Mouse (Mus musculus): ENCODE measurements around the gene Lpin3. TPM values are rescaled to one million over a fixed set of nuclear protein-coding genes. Genes with fewer than 3 reads are reported as not detected.

Lpin3 gene
- 0.22 and 0.24 TPM in 2 replicates for polyA plus RNA-seq (2014; fragmentation: Nextera tagmentation; extraction: Ambion mirVana)

GRCm38 (mm10) chr2:160880453-160881195, at the start of gene Lpin3:
Gene Lpin3, plus strand, starts transcription at chr2:160880670.
- no peaks in the 10 kb centered on the region for H3K36me3 ChIP-seq (ENCODE audit: control insufficient read depth, insufficient read depth, low read length)
- no peaks in the 10 kb centered on the region for H3K27me3 ChIP-seq (ENCODE audit: control insufficient read depth, insufficient read depth, low read length)
- H3K4me1 ChIP-seq (replicated peaks; ENCODE audit: control insufficient read depth, insufficient read depth, low read length), result no peaks in the 10 kb centered on the region
- no peak within 1 kb of the TSS for H3K9ac ChIP-seq (ENCODE audit: low read depth, low read length)
- ATAC-seq (ENCODE audit: low FRiP score), result no peak
- whole genome bisulfite sequencing, result 82% methylated on average over 13 of the region's 13 CpGs
- no peak for DNase-seq (ENCODE audit: low spot score)
- H3K4me2 ChIP-seq (replicated peaks; ENCODE audit: low read depth, low read length), result no peak within 1 kb of the TSS
- H3K4me3 ChIP-seq (ENCODE audit: low read depth, low read length), result no peak within 1 kb of the TSS
- no peaks in the 10 kb centered on the region for H3K9me3 ChIP-seq (ENCODE audit: control insufficient read depth, low read length)
- H3K27ac ChIP-seq (ENCODE audit: low read depth, low read length), result no peak within 1 kb of the TSS

DNA sequence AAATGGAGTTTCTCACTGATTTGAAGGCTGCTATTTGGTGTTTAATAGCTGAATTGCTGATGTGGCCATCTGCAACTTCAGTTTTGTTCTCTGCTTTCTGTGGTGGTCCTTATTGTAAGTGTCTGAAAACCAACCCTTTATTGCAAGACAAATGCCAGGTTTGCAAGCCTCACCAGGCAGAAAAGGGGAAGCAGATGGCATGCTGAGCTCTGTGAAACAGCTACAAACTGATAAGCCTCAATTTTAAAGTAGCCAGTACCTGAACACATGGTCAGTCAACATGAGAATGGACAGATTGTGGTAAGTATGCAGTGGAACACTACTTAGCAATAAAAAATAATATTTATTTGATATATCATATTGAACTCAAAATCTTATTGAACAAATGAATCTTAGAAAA, 39.6 kb upstream of the Lpin3 start:
- no peak overlapping the region for H3K4me2 ChIP-seq (replicated peaks; ENCODE audit: low read depth, low read length)
- ATAC-seq (ENCODE audit: low FRiP score), result no peak
- DNase-seq (ENCODE audit: low spot score), result no peak

DNA sequence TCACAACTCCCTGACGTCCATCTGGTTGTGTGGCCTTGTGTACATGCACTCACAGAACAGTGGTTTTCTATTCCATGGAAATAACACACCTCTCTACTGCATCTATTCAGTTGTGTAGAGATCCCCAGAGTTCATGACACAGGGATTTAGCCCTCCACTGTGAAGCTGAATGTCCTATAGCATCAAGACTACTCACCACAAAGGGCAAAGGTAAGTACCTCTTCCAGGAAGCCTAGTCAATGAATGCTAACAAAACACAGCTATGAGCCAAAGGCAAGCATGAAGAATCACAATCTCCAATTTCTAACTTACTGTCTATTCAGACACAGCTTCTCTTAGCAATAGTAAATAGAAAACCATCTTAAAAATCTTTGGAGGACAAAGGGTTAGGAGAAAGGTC, 32.8 kb upstream of the Lpin3 start:
- ATAC-seq (ENCODE audit: low FRiP score) (no peak), DNase-seq (ENCODE audit: low spot score) (no peak)
- Histone ChIP-seq H3K4me1 (replicated peaks; ENCODE audit: control insufficient read depth, insufficient read depth, low read length) (no peaks in the 10 kb centered on the region), H3K36me3 (ENCODE audit: control insufficient read depth, insufficient read depth, low read length) (no peaks in the 10 kb centered on the region), H3K4me2 (replicated peaks; ENCODE audit: low read depth, low read length) (no peak overlapping the region), H3K9me3 (ENCODE audit: control insufficient read depth, low read length) (no peaks in the 10 kb centered on the region), H3K27ac (ENCODE audit: low read depth, low read length) (no peak overlapping the region), H3K4me3 (ENCODE audit: low read depth, low read length) (no peak overlapping the region), H3K9ac (ENCODE audit: low read depth, low read length) (no peak overlapping the region), H3K27me3 (ENCODE audit: control insufficient read depth, insufficient read depth, low read length) (no peaks in the 10 kb centered on the region)
- 67% methylated on average over 1 of the region's 1 CpGs for WGBS

More for the DNA sequence above, 39.6 kb upstream of the Lpin3 start:
- Histone ChIP-seq H3K4me1 (replicated peaks; ENCODE audit: control insufficient read depth, insufficient read depth, low read length) (no peaks in the 10 kb centered on the region), H3K36me3 (ENCODE audit: control insufficient read depth, insufficient read depth, low read length) (no peaks in the 10 kb centered on the region), H3K27me3 (ENCODE audit: control insufficient read depth, insufficient read depth, low read length) (no peaks in the 10 kb centered on the region), H3K9ac (ENCODE audit: low read depth, low read length) (no peak overlapping the region), H3K9me3 (ENCODE audit: control insufficient read depth, low read length) (no peaks in the 10 kb centered on the region), H3K4me3 (ENCODE audit: low read depth, low read length) (no peak overlapping the region), H3K27ac (ENCODE audit: low read depth, low read length) (no peak overlapping the region)

GRCm38 (mm10) chr2:160848186-160848585, 32.3 kb upstream of the Lpin3 start:
- H3K9ac ChIP-seq (ENCODE audit: low read depth, low read length), result no peak overlapping the region
- no peaks in the 10 kb centered on the region for H3K4me1 ChIP-seq (replicated peaks; ENCODE audit: control insufficient read depth, insufficient read depth, low read length)
- no peaks in the 10 kb centered on the region for H3K9me3 ChIP-seq (ENCODE audit: control insufficient read depth, low read length)
- no peaks in the 10 kb centered on the region for H3K27me3 ChIP-seq (ENCODE audit: control insufficient read depth, insufficient read depth, low read length)
- no peak overlapping the region for H3K4me2 ChIP-seq (replicated peaks; ENCODE audit: low read depth, low read length)
- DNase-seq (ENCODE audit: low spot score) (no peak), ATAC-seq (ENCODE audit: low FRiP score) (no peak)
- H3K27ac ChIP-seq (ENCODE audit: low read depth, low read length), result no peak overlapping the region
- H3K4me3 ChIP-seq (ENCODE audit: low read depth, low read length), result no peak overlapping the region
- H3K36me3 ChIP-seq (ENCODE audit: control insufficient read depth, insufficient read depth, low read length), result no peaks in the 10 kb centered on the region
- 94% methylated on average over 2 of the region's 2 CpGs for WGBS

DNA sequence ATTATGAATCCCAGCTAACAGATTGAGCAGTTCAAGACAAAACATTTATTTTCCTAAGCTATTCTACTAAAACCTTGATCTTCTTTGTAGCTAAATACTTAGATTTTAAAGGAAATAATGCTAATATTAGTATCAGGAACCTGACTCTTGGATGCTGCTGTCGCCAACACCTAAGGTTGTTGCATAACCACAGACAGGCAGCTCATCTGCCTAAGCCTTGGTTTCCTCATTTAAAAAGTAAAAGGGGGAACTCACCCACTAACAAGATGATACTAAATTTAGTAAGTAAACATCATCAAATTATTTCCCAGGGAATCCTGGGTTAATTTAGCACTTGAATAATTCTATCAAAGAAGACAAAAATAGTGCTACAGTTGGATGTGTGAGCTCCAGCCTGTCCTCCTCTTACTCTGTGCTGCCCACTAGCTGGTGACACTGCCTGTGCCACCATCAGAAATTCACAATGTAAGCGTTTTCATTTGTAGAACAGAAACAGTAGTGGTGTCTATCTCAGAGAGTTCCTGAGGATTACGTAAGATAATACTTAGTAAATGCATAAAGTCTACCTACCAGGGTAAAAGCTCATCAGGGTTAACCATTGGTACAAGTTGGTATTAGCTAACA, 30.7 kb upstream of the Lpin3 start:
- Histone ChIP-seq H3K27me3 (ENCODE audit: control insufficient read depth, insufficient read depth, low read length) (no peaks in the 10 kb centered on the region), H3K36me3 (ENCODE audit: control insufficient read depth, insufficient read depth, low read length) (no peaks in the 10 kb centered on the region), H3K4me3 (ENCODE audit: low read depth, low read length) (no peak overlapping the region), H3K4me1 (replicated peaks; ENCODE audit: control insufficient read depth, insufficient read depth, low read length) (no peaks in the 10 kb centered on the region), H3K27ac (ENCODE audit: low read depth, low read length) (no peak overlapping the region), H3K9ac (ENCODE audit: low read depth, low read length) (no peak overlapping the region), H3K4me2 (replicated peaks; ENCODE audit: low read depth, low read length) (no peak overlapping the region), H3K9me3 (ENCODE audit: control insufficient read depth, low read length) (no peaks in the 10 kb centered on the region)
- ATAC-seq (ENCODE audit: low FRiP score) (no peak), DNase-seq (ENCODE audit: low spot score) (no peak)
- WGBS, result 89% methylated on average over 3 of the region's 3 CpGs

GRCm38 (mm10) chr2:160850360-160850759, 30.1 kb upstream of the Lpin3 start:
- Histone ChIP-seq H3K4me2 (replicated peaks; ENCODE audit: low read depth, low read length) (no peak overlapping the region), H3K9me3 (ENCODE audit: control insufficient read depth, low read length) (no peaks in the 10 kb centered on the region), H3K36me3 (ENCODE audit: control insufficient read depth, insufficient read depth, low read length) (no peaks in the 10 kb centered on the region), H3K27me3 (ENCODE audit: control insufficient read depth, insufficient read depth, low read length) (no peaks in the 10 kb centered on the region), H3K27ac (ENCODE audit: low read depth, low read length) (no peak overlapping the region), H3K9ac (ENCODE audit: low read depth, low read length) (no peak overlapping the region), H3K4me1 (replicated peaks; ENCODE audit: control insufficient read depth, insufficient read depth, low read length) (no peaks in the 10 kb centered on the region), H3K4me3 (ENCODE audit: low read depth, low read length) (no peak overlapping the region)
- WGBS, result 86% methylated on average over 3 of the region's 3 CpGs
- ATAC-seq (ENCODE audit: low FRiP score) (no peak), DNase-seq (ENCODE audit: low spot score) (no peak)

DNA sequence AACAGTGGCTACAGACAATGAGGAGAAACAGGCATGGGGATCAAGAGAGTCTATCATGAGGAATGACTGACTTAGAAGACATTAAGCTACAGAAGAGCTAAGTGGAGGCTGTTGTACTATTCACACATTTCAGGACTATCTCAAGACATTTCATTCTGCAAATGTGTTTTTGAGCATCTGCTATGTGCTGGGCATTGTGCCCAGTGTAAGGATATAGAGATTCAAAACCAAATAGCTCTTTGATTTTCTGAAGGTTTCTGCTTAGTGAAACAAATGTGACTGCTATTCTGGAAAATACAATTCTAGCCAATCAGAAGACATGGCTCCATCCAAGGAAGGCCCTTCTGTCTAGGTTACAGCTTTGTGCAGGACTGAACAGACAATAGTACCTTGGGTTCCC, 25.8 kb upstream of the Lpin3 start:
- H3K4me2 ChIP-seq (replicated peaks; ENCODE audit: low read depth, low read length), result no peak overlapping the region
- DNase-seq (ENCODE audit: low spot score) (no peak), ATAC-seq (ENCODE audit: low FRiP score) (no peak)
- no peak overlapping the region for H3K4me3 ChIP-seq (ENCODE audit: low read depth, low read length)
- no peaks in the 10 kb centered on the region for H3K4me1 ChIP-seq (replicated peaks; ENCODE audit: control insufficient read depth, insufficient read depth, low read length)
- H3K36me3 ChIP-seq (ENCODE audit: control insufficient read depth, insufficient read depth, low read length), result no peaks in the 10 kb centered on the region
- H3K9ac ChIP-seq (ENCODE audit: low read depth, low read length), result no peak overlapping the region
- no peaks in the 10 kb centered on the region for H3K27me3 ChIP-seq (ENCODE audit: control insufficient read depth, insufficient read depth, low read length)
- no peak overlapping the region for H3K27ac ChIP-seq (ENCODE audit: low read depth, low read length)
- no peaks in the 10 kb centered on the region for H3K9me3 ChIP-seq (ENCODE audit: control insufficient read depth, low read length)

GRCm38 (mm10) chr2:160856359-160857102, 23.9 kb upstream of the Lpin3 start:
- WGBS, result 76% methylated on average over 5 of the region's 5 CpGs
- H3K4me3 ChIP-seq (ENCODE audit: low read depth, low read length), result no peak overlapping the region
- no peak overlapping the region for H3K27ac ChIP-seq (ENCODE audit: low read depth, low read length)
- ATAC-seq (ENCODE audit: low FRiP score) (no peak), DNase-seq (ENCODE audit: low spot score) (no peak)
- no peak overlapping the region for H3K9ac ChIP-seq (ENCODE audit: low read depth, low read length)
- no peaks in the 10 kb centered on the region for H3K9me3 ChIP-seq (ENCODE audit: control insufficient read depth, low read length)
- no peaks in the 10 kb centered on the region for H3K36me3 ChIP-seq (ENCODE audit: control insufficient read depth, insufficient read depth, low read length)
- no peak overlapping the region for H3K4me2 ChIP-seq (replicated peaks; ENCODE audit: low read depth, low read length)
- H3K27me3 ChIP-seq (ENCODE audit: control insufficient read depth, insufficient read depth, low read length), result no peaks in the 10 kb centered on the region
- no peaks in the 10 kb centered on the region for H3K4me1 ChIP-seq (replicated peaks; ENCODE audit: control insufficient read depth, insufficient read depth, low read length)

Data from hindbrain, embryonic 11.5 days (tissue).